Mouse (Mus musculus): ENCODE results near the gene Ints6l. TPM values are rescaled to one million over a fixed set of nuclear protein-coding genes. Genes with fewer than 3 reads are reported as not detected.

Gene Ints6l
- total and polyA plus RNA-seq, 3 experiments: 9.8 to 124 (median 56.1) TPM

DNA sequence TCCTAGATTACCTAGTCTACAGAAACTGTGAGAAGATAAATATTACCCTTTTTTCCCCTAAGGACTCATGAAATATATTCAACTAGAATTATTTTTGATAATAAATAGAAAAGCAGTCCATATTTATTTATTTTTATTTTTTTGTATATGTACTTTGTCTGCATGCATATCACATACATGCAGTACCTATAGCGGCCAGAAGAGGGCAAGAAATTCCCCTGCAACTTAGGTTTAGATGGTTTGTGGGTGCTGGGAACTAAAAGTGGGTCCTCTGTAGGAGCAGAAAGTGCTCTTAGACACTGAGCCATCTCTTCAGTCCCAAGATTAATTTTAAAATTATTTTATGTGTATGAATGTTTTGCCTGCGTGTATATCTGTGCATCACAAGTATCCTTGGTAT is 24.1 kb upstream of the Ints6l start:
- Histone ChIP-seq H3K79me2 (ENCODE audit: control insufficient read depth, insufficient read depth, low read length, poor library complexity) (no peaks in the 10 kb centered on the region), H3K27ac (ENCODE audit: control insufficient read depth, low read depth, low read length) (no peak overlapping the region), H3K4me1 (ENCODE audit: control insufficient read depth in 1 of 2, insufficient read depth in 2 of 2, low read length in 2 of 2) (peaks cover 0 to 2% of the 10 kb centered on the region in 2 experiments; a peak in 1 of 4 replicates), H3K9me3 (replicated peaks; ENCODE audit: insufficient read depth, low read length) (no peaks in the 10 kb centered on the region), H3K36me3 (ENCODE audit: control insufficient read depth in 1 of 2, insufficient read depth in 2 of 2, low read length in 2 of 2) (no peaks in the 10 kb centered on the region), H3K27me3 (ENCODE audit: control insufficient read depth in 1 of 2, insufficient read depth in 2 of 2, low read length in 2 of 2) (no peaks in the 10 kb centered on the region), H3K4me3 (ENCODE audit: control insufficient read depth in 1 of 2, insufficient read depth in 1 of 2, low read depth in 2 of 2, low read length in 2 of 2) (no peak overlapping the region), H3K9ac (ENCODE audit: control insufficient read depth, low read depth, low read length, poor library complexity, severe bottlenecking) (no peak overlapping the region)
- peak; percentile 46 for DNase-seq (ENCODE audit: low read depth, low spot score)
- no peak for TF ChIP-seq USF1 (IDR thresholded peaks at IDR 0.05; ENCODE audit: low read depth, low read length)
- TF ChIP-seq ZC3H11A (IDR thresholded peaks at IDR 0.05; ENCODE audit: low read depth, low read length): peak; percentile 33; the same call in 1 of the 2 replicates
- TF ChIP-seq CHD2 (IDR thresholded peaks at IDR 0.05; ENCODE audit: low read length): no peak
- TF ChIP-seq RAD21 (IDR thresholded peaks at IDR 0.05; ENCODE audit: low read depth, low read length): peak; percentile 32
- TF ChIP-seq SMC3 (IDR thresholded peaks at IDR 0.05; ENCODE audit: low read depth, low read length): peak; percentile 60
- peak in 2 of 3 experiments; percentile 41 to 42; a peak in 4 of 6 replicates for TF ChIP-seq CTCF (IDR thresholded peaks at IDR 0.05 in 2 of 3, conservative IDR thresholded peaks at IDR 0.05 in 1 of 3; ENCODE audit: control insufficient read depth in 1 of 3, insufficient read depth in 1 of 3, low read depth in 2 of 3, low read length in 3 of 3, poor library complexity in 1 of 3, severe bottlenecking in 1 of 3)

DNA sequence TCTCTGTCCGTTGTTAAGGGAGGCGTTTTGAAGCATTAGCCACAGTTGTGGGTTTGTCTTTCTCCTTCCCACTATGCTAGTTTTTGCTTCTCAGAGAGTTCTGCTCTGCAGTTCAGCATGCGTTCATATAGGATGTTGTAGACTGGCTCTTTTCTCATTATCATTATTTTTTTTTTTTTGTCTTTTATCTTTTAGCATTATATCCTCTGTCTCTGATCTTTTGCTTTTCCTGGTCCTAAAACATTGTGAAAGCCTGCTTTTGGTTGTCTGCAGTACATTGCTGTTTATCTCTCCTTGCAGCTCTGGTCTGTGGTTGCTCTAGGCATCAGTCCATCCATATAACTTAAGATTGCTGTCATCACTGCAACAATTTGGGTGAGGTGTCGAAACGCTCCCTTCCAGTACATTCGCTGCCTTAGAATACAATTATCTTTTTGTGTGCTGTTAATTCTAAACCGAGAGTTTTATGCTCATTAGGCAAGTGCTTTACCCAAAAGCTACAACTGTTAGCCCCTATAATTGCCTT is 18.8 kb upstream of the Ints6l start:
- Histone ChIP-seq H3K4me3 (ENCODE audit: control insufficient read depth in 1 of 2, insufficient read depth in 1 of 2, low read depth in 2 of 2, low read length in 2 of 2) (no peak overlapping the region; a peak in 1 of 4 replicates), H3K36me3 (ENCODE audit: control insufficient read depth in 1 of 2, insufficient read depth in 2 of 2, low read length in 2 of 2) (peaks cover 0 to 5% of the 10 kb centered on the region in 2 experiments; a peak in 2 of 4 replicates), H3K9ac (ENCODE audit: control insufficient read depth, low read depth, low read length, poor library complexity, severe bottlenecking) (no peak overlapping the region), H3K27me3 (ENCODE audit: control insufficient read depth in 1 of 2, insufficient read depth in 2 of 2, low read length in 2 of 2) (no peaks in the 10 kb centered on the region), H3K27ac (ENCODE audit: control insufficient read depth, low read depth, low read length) (peak overlapping the region; percentile 43), H3K79me2 (ENCODE audit: control insufficient read depth, insufficient read depth, low read length, poor library complexity) (no peaks in the 10 kb centered on the region), H3K9me3 (replicated peaks; ENCODE audit: insufficient read depth, low read length) (no peaks in the 10 kb centered on the region), H3K4me1 (ENCODE audit: control insufficient read depth in 1 of 2, insufficient read depth in 2 of 2, low read length in 2 of 2) (peaks cover 0 to 2% of the 10 kb centered on the region in 2 experiments; a peak in 2 of 4 replicates)
- DNase-seq (ENCODE audit: low read depth, low spot score): peak; percentile 83
- TF ChIP-seq ZMIZ1 (IDR thresholded peaks at IDR 0.05; ENCODE audit: low read depth, low read length) (no peak), EP300 (IDR thresholded peaks at IDR 0.05; ENCODE audit: low read depth in 1 of 2, low read length in 2 of 2) (peak; percentile 86 to 87), GABPA (IDR thresholded peaks at IDR 0.05; ENCODE audit: low read depth, low read length) (no peak), CHD1 (IDR thresholded peaks at IDR 0.05; ENCODE audit: low read depth, low read length) (no peak), RCOR1 (IDR thresholded peaks at IDR 0.05; ENCODE audit: low read depth, low read length) (peak; percentile 89), CHD2 (IDR thresholded peaks at IDR 0.05; ENCODE audit: low read length) (no peak), GATA1 (IDR thresholded peaks at IDR 0.05; ENCODE audit: low read depth, low read length) (peak; percentile 86), CTCF (IDR thresholded peaks at IDR 0.05 in 2 of 3, conservative IDR thresholded peaks at IDR 0.05 in 1 of 3; ENCODE audit: control insufficient read depth in 1 of 3, insufficient read depth in 1 of 3, low read depth in 2 of 3, low read length in 3 of 3, poor library complexity in 1 of 3, severe bottlenecking in 1 of 3) (no peak), ZKSCAN1 (IDR thresholded peaks at IDR 0.05; ENCODE audit: low read depth, low read length) (peak; percentile 68; the same call in 1 of the 2 replicates), ZNF384 (IDR thresholded peaks at IDR 0.05; ENCODE audit: low read depth, low read length) (peak; percentile 89), SIN3A (IDR thresholded peaks at IDR 0.05; ENCODE audit: low read length) (peak; percentile 69), MYC (IDR thresholded peaks at IDR 0.05; ENCODE audit: low read depth, low read length) (peak; percentile 61; the same call in 1 of the 2 replicates), MXI1 (IDR thresholded peaks at IDR 0.05; ENCODE audit: low read depth, low read length) (peak; percentile 30; the same call in 1 of the 2 replicates), NRF1 (IDR thresholded peaks at IDR 0.05; ENCODE audit: insufficient read depth, low read depth, low read length, poor library complexity, severe bottlenecking) (no peak), TCF12 (IDR thresholded peaks at IDR 0.05; ENCODE audit: low read depth, low read length) (peak; percentile 88), KAT2A (conservative IDR thresholded peaks at IDR 0.05; ENCODE audit: low read depth, low read length) (no peak), BHLHE40 (IDR thresholded peaks at IDR 0.05; ENCODE audit: borderline replicate concordance, low read depth, low read length) (peak; percentile 54; the same call in 1 of the 2 replicates), TAL1 (IDR thresholded peaks at IDR 0.05; ENCODE audit: low read length) (peak; percentile 81), ETS1 (IDR thresholded peaks at IDR 0.05; ENCODE audit: low read depth, low read length) (peak; percentile 85)
